Comparison of ENCODE assay signal across 8 mouse cellular contexts in genomic region chr3:97159509-97159850, GRCm38 (mm10). TPM values are rescaled to one million over a fixed set of nuclear protein-coding genes. Genes with fewer than 3 reads are reported as not detected.
DNase-seq lines count a peak whose midpoint lies in the region; ATAC-seq and TF ChIP-seq lines count a peak whose summit lies in the region.

No protein-coding gene starts in this region.

- TF ChIP-seq CTCF in lung, embryonic 14.5 days (IDR thresholded peaks at IDR 0.05; ENCODE audit: low read depth) = no peak
- no peak for TF ChIP-seq CTCF in intestine, postnatal 0 days (IDR thresholded peaks at IDR 0.05; ENCODE audit: low read depth)

- no peak for DNase-seq in lung, embryonic 14.5 days
- no peak for DNase-seq in lung, postnatal 10 days
- DNase-seq in c-Kit-positive CD71-positive TER-119-negative erythroid progenitor cells, embryonic 14.5 days (ENCODE audit: low read depth) = peak; percentile 14
- DNase-seq in right cerebral cortex, postnatal 14 days = no peak
- no peak for DNase-seq in gastrocnemius, adult 8-10 months (ENCODE audit: low spot score in 2 of 2)
- no peak for DNase-seq in layer of hippocampus, adult 9-11 months

- no peaks in the 10 kb centered on the region for H3K36me3 ChIP-seq in lung, embryonic 14.5 days (ENCODE audit: insufficient read depth)
- H3K36me3 ChIP-seq in intestine, postnatal 0 days (ENCODE audit: control insufficient read depth, insufficient read depth) = no peaks in the 10 kb centered on the region
- no peaks in the 10 kb centered on the region for H3K36me3 ChIP-seq in neural tube, embryonic 13.5 days

- H3K9me3 ChIP-seq in lung, embryonic 14.5 days (ENCODE audit: low read depth, low read length) = no peaks in the 10 kb centered on the region
- H3K9me3 ChIP-seq in intestine, postnatal 0 days (ENCODE audit: control insufficient read depth) = no peaks in the 10 kb centered on the region
- H3K9me3 ChIP-seq in neural tube, embryonic 13.5 days = no peaks in the 10 kb centered on the region

- peak overlapping the region; percentile 66 for H3K9ac ChIP-seq in lung, embryonic 14.5 days
- H3K9ac ChIP-seq in intestine, postnatal 0 days (ENCODE audit: low read depth, low read length) = peak overlapping the region; percentile 52
- peak overlapping the region; percentile 73 for H3K9ac ChIP-seq in neural tube, embryonic 13.5 days

- ATAC-seq in lung, embryonic 14.5 days (ENCODE audit: insufficient read depth) = no peak
- ATAC-seq in intestine, postnatal 0 days = peak; percentile 46
- ATAC-seq in neural tube, embryonic 13.5 days (ENCODE audit: low read depth) = no peak

- H3K4me3 ChIP-seq in lung, embryonic 14.5 days (ENCODE audit: low read depth, low read length) = peak overlapping the region; percentile 78
- H3K4me3 ChIP-seq in intestine, postnatal 0 days (ENCODE audit: low read depth, low read length) = peak overlapping the region; percentile 59
- H3K4me3 ChIP-seq in neural tube, embryonic 13.5 days = peak overlapping the region; percentile 64

- H3K27ac ChIP-seq in lung, embryonic 14.5 days (ENCODE audit: low read depth) = peak overlapping the region; percentile 74; the same call in 1 of the 2 replicates
- peak overlapping the region; percentile 71 for H3K27ac ChIP-seq in intestine, postnatal 0 days (ENCODE audit: low read depth, low read length)
- H3K27ac ChIP-seq in neural tube, embryonic 13.5 days (replicated peaks) = no peak overlapping the region

- H3K4me2 ChIP-seq in lung, embryonic 14.5 days = peak overlapping the region; percentile 88
- peak overlapping the region; percentile 85 for H3K4me2 ChIP-seq in intestine, postnatal 0 days (replicated peaks; ENCODE audit: low read depth)
- H3K4me2 ChIP-seq in neural tube, embryonic 13.5 days = peak overlapping the region; percentile 81

- WGBS in lung, embryonic 14.5 days = 12% methylated on average over 6 of the region's 6 CpGs
- 3% methylated on average over 6 of the region's 6 CpGs for WGBS in intestine, postnatal 0 days
- WGBS in neural tube, embryonic 13.5 days = 9% methylated on average over 6 of the region's 6 CpGs

- H3K4me1 ChIP-seq in lung, embryonic 14.5 days (ENCODE audit: insufficient read depth) = no peaks in the 10 kb centered on the region
- peaks cover 4% of the 10 kb centered on the region; the same call in 1 of the 2 replicates for H3K4me1 ChIP-seq in intestine, postnatal 0 days (replicated peaks; ENCODE audit: control insufficient read depth, insufficient read depth, low read length)
- H3K4me1 ChIP-seq in neural tube, embryonic 13.5 days (replicated peaks) = peaks cover 13% of the 10 kb centered on the region

- no peaks in the 10 kb centered on the region for H3K27me3 ChIP-seq in lung, embryonic 14.5 days (ENCODE audit: insufficient read depth, low read length)
- no peaks in the 10 kb centered on the region for H3K27me3 ChIP-seq in intestine, postnatal 0 days (replicated peaks; ENCODE audit: control insufficient read depth, insufficient read depth, low read length)
- no peaks in the 10 kb centered on the region for H3K27me3 ChIP-seq in neural tube, embryonic 13.5 days

RNA-seq across cellular contexts. Expression of gene Acp6, which starts 0.9 kb away (rescaled TPM):
- polyA plus RNA-seq in lung, embryonic 14.5 days (2014; fragmentation: Nextera tagmentation; extraction: Ambion mirVana) = 37.6 and 44.0 TPM in 2 replicates
- polyA plus RNA-seq in intestine, postnatal 0 days (2015; fragmentation: Nextera tagmentation; extraction: Ambion mirVana) = 33.1 and 37.5 TPM in 2 replicates
- 16.3 and 21.1 TPM in 2 replicates for polyA plus RNA-seq in neural tube, embryonic 13.5 days (2015; fragmentation: Nextera tagmentation; extraction: Ambion mirVana)
- total RNA-seq in gastrocnemius, adult 8-10 months (2022) = 10 to 100 TPM; 18.9 to 23.8 (median 20.7) TPM
